Mouse (Mus musculus) myocyte (in vitro differentiated cells): Measurements from ENCODE around the gene Kif13a.

Experiments used
- CEBPB ChIP-seq: IDR thresholded peaks from 2 replicates; pipeline ENCODE4 v1.6.1; 2011; ENCODE audit warnings: mild to moderate bottlenecking, moderate library complexity; ENCODE audit not compliant: poor library complexity, insufficient read depth, severe bottlenecking
- E2F4 ChIP-seq: IDR thresholded peaks from one replicate; pipeline ENCODE4 v1.6.1; 2011; ENCODE audit warnings: mild to moderate bottlenecking, control low read depth, moderate library complexity; ENCODE audit not compliant: insufficient read depth
- MAX ChIP-seq: IDR thresholded peaks from one replicate; pipeline ENCODE4 v1.6.1; 2011; ENCODE audit warnings: low read depth, mild to moderate bottlenecking, control low read depth
- MYOD1 ChIP-seq, 3 experiments: IDR thresholded peaks; one replicate each; pipeline ENCODE4 v1.6.1; 2011; ENCODE audit warnings: control low read depth in 2 of 3, low read depth in 2 of 3, mild to moderate bottlenecking in 2 of 3, moderate library complexity in 1 of 3; ENCODE audit not compliant: insufficient read length in 2 of 3, control insufficient read depth in 1 of 3
- POLR2A ChIP-seq: IDR thresholded peaks from one replicate; pipeline ENCODE4 v1.6.1; 2011; ENCODE audit warnings: low read depth, mild to moderate bottlenecking, control low read depth, moderate library complexity; ENCODE audit not compliant: insufficient read length
- USF1 ChIP-seq: IDR thresholded peaks from one replicate; pipeline ENCODE4 v1.6.1; 2011; ENCODE audit warnings: low read depth, mild to moderate bottlenecking, control low read depth, moderate library complexity

DNA sequence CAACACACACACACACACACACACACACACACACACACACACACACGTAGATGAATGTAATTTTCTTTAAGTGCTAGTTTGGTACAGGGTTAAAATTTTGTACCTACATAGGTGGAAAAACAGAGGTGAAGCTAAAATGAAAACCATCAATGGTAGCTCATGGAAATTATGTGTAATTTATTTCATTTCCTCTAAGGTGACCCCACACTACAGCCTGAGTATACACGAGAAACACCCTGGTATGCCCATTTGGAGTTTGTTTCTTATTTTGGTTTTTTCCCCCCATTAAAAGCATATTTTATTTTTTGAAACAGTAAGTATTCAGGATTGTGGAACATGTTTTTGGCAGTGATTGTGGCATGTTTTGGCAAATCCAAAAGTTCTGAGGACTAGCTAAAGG, 21.3 kb downstream of the Kif13a start:
- TF ChIP-seq MYOD1 (IDR thresholded peaks at IDR 0.05; ENCODE audit: control insufficient read depth in 1 of 3, insufficient read length in 2 of 3, low read depth in 2 of 3), result no peak
- TF ChIP-seq POLR2A, result no peak
- TF ChIP-seq E2F4, result no peak
- no peak for TF ChIP-seq MAX
- no peak for TF ChIP-seq CEBPB
- TF ChIP-seq USF1, result no peak
